Mouse (Mus musculus) layer of hippocampus, postnatal 25 days (tissue): ENCODE results near the gene Orai2. TPM values are rescaled to one million over a fixed set of nuclear protein-coding genes. Genes with fewer than 3 reads are reported as not detected.
"Not testable (repeated sequence)": the region's sequence is repeated elsewhere in the genome, so short reads cannot be mapped to it uniquely, and the experiment has no call there.

Experiments
- DNase-seq, 2 experiments: peaks; one replicate each; pipeline ENCODE4 v3.0.0; 2022; ENCODE audit warnings: mixed read lengths in 2 of 2, low spot score in 1 of 2; ENCODE audit errors: extremely low spot score in 1 of 2
- microRNA-seq, 2 experiments: library from miRNA; unstranded; fragments of <30 nt; microRNA quantifications; one replicate each; pipeline ENCODE4 v1.2.0; 2021
- total RNA-seq, 2 experiments: library from RNA; stranded (reverse); gene quantifications; 2 replicates each; pipeline ENCODE4 v1.2.3; 2021

Gene Orai2
- total RNA-seq, 2 experiments from 2014 or later = 136 to 151 TPM

DNA sequence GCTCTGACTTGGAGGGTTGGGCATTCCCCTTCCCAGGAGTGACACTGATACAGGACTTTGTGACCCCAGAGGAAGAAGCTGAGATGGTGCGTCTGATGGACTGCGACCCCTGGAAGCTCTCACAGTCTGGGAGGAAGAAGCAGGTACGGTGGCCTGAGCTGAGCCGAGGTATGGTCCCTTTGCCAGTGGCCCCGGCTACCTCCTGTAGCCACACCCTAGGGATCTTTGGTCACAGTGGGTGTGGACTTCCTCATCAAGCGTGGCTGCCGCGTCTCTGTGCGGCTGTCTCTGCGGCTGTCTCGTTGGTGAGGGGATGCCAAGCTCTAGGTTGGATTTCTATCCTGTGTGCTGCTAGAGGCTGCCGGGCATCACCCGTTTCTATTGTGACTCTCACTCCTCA lies 31.1 kb downstream of the Orai2 start:
- DNase-seq = no peak

DNA sequence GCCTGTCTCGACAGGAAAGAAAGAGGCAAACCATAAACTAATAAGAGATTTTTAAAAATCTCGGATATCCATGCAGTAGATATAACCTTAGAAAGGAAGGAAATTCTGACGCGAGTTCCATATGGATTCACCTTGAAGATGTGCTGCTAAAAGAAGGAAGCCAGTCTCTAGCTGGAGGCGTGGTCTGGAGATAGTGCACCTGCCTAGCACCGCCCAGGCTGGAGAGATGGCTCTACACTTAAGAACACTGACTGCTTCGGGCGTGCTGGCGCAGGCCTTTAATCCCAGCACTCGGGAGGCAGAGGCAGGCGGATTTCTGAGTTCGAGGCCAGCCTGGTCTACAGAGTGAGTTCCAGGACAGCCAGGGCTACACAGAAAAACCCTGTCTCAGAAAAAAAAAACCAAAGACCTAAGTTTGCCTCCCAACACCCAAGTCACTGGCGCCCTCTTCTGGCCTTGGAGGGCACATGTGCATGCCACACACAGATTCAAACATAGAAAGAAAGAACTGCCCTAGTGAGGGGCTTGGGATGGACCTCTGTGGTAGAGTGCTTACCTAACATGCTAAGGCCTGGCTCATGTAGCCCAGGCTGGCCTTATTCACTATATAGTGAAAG lies 32.7 kb downstream of the Orai2 start:
- DNase-seq = peak in 1 of 2 experiments; percentile 50

DNA sequence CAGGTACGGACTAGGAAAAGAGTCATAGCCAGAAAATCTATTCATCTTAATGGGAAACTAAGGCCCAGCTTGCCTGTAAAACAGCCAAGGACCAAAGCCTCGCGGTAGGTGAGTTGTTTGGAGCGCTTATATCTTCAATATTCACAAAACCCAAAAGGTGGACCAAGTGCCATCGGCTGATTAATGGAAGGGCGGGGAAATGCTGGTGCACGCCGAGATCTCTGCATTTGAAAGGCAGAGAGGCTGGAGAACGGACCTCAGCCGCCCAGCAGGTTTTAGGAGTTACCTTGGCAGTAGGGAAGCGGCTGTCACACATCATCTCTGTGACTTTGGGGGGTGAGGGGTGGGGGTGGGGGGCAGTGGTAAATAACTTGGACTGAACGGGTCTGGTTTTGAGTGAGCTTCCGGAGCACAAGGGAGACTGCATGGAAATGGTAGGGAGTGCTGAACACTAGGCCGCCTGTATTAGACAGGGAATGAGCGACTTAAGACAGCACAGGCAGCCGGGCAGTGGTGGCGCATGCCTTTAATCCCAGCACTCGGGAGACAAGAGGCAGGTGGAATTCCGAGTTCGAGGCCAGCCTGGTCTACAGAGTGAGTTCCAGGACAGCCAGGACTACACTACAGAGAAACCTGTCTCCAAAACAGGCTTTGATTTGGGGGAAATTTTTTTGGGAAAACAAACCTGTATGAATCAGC lies 34.1 kb downstream of the Orai2 start:
- DNase-seq = no peak

DNA sequence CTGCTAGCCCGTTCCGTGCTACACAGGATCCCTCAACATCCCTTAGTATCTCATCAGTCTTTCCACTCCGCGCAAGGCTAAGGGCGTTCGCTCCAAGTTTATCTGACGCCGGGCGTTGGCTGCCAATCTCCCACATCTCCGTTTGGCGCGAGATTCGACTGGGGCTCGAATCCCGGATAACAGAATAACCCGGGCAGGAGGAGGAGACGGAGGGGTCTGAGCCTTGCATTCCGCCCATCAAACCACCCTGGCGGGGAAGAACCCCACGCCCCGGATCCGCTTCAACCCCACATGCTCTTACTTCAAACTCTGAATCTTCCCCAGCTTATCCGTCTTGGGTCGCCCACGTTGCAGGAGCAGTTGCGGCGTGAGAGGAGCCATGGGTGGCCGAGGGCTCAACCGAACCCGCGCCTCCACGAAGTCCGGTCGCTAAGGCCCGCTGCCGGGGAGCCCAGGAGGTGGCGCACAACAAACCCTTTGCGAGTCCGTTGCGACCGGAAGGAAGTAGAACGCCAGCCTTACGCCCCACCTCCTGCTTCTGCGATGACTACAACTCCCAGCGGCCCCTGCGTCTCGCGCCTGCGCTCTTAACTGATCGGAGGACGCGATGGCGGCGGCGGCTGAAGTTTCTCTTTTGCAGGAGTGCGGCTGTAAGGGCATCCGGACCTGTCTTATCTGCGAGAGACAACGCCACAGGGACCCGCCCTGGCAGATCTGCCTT lies 34.8 kb downstream of the Orai2 start, which contains the start of the genes Lrwd1 and Alkbh4:
Lrwd1 (minus strand) TSS at position 504 of the 721 bp plus-strand sequence.
Alkbh4 (plus strand) TSS at position 576 of the 721 bp plus-strand sequence.
- DNase-seq = peak; percentile 88 to 91

DNA sequence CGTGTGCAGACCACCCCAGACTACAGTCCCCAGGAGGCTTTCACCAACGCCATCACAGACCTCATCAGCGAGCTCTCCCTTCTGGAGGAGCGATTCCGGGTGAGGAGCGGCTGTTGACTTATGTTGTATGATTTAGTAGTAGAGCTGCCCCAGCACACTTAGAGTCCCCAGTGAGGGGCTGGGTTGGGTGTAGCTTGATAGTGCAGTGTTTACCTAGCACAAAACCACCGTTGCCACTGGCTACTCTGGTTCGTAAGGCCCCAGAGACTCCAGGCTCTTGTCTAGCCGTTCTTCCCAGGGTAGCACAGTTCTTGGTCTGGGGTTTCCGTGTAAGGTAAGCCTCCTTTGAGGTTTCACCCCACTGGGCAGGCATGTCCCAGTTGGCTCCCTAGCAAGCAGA lies 48.3 kb downstream of the Orai2 start:
- DNase-seq = no peak

DNA sequence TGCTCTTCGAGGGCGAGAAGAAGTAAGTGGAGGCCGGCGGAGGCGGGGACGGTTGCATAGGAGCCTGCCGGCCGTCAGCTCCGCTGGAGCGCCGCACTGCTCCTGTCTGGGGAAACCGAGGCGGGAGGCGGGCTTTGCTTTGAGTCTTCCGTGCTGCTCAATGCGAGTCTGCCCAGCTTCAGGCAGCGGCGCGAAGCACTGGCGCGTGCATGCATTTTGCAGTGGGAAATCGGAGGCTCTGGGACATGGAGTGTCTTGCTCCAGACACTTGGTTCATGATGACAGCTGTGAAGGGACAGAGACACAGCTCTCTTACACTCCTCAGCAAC lies 53.8 kb downstream of the Orai2 start:
- no peak for DNase-seq

DNA sequence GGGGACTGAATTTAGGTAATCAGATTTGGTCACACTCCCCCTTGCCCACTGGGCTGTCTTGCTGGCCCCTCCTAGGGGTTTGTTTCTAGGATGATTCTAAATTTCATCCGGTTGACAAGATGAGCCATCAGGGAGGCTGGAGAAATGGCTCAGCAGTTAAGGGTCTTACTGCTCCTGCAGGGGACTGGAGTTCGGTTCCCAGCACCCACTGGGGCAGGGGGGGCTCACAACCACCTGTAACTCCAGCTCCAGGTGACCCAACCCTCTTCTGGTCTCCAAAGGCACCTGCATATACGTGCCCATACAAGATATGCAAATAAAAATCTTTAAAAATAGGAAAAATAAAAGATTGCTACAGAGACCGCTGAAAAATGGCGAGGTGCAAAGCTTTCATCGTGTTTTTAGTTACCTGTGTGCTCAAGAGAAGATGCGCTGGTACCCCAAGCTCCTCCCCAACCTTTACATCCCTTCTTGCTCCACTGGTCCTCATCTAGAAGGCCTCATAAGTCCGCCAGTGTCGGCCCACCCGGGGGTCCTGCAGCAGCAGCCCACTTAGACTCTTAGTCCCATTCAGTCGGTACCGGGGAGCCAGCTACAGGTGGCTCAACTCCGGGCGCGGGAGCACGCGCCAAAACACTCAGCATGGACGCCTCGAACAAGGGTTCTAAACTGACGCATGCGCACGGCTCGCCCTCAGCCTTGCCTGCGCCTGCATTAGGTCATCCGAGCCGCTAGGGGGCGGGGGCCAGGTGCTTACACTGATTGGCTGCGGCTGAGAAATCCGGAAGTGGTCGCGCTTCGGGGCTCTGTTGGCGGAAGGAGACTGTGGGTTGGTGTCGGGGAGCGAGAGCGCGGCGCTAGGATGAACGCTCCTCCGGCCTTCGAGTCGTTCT lies 54.4 kb downstream of the Orai2 start, which contains the start of gene Polr2j:
Polr2j (plus strand) TSS at position 741 of the 893 bp plus-strand sequence.
- DNase-seq = peak; percentile 95 to 98

DNA sequence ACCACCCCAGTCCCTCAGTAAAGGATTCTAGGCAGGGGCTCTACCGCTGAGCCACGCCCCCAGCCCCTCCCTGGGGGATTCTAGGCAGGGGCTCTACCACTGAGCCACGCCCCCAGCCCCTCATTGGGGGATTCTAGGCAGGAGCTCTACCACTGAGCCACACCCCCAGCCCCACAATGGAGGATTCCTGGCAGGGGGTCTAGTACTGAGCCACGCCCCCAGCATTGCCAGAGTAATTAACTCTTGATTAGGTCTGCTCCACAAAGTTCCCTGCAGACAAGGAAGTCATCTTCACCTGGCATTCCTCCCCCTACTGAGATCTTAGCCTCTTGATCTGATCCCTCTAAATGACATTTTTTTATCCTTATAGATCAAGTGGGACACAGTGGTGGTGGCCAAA lies 57.0 kb downstream of the Orai2 start:
- not testable (repeated sequence) for DNase-seq

DNA sequence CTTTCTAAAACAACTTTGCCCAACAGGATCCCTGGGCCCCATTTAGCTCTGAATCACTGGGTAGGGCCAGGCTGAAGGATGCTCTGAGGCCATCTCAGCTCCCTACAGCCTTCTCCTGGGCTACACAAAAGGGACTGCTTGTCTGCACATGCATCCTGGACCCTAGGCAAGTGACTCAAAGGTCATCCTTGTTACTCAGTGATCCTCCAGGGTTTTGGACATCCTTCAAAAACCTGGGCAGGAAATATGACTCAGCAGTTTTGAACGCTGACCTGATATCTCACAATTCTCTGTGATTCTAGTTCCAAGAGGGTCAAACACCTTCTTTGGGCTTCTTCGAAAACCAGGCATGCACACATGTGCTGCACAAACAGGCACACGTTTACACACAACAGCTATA lies 61.5 kb downstream of the Orai2 start:
- no peak for DNase-seq

DNA sequence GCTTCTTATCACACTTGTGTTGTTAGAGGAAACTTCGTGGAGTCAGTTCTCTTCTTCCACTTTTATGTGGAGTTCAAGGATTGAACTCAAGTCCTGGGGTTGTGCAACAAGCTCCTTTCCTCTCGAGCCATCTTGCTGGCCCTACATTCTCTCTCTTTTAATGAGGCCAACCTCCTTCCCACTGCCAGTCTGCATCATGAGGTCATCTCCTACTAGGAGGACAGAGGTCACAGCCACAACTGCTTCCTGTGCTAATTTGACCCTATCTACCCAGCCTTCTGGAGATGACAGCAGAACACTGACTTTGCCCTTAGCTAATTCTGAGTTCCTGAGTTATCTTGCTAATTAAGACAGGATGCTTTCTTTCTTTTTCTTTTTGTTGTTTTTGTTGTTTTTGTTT lies 62.0 kb downstream of the Orai2 start:
- DNase-seq = no peak

DNA sequence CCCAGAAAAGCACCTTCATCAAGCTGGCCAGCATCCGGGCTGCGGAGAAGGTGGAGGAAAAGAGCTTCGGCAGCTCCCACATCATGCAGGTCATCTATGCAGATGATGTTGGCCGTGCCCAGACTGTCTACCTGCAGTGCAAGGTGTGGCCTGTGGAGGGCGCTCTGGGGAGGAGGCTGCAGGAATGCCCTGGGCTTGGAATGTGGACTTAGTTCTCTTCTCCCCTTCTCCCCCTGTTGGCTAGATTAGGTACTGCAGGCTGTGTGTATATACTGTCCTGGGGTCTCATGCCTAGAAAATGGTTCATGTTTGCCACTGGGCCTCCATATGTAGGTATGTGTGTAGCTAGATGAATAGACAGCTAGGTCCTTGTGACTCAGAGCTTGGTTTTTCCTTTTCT lies 66.0 kb downstream of the Orai2 start:
- DNase-seq = peak in 1 of 2 experiments; percentile 15

DNA sequence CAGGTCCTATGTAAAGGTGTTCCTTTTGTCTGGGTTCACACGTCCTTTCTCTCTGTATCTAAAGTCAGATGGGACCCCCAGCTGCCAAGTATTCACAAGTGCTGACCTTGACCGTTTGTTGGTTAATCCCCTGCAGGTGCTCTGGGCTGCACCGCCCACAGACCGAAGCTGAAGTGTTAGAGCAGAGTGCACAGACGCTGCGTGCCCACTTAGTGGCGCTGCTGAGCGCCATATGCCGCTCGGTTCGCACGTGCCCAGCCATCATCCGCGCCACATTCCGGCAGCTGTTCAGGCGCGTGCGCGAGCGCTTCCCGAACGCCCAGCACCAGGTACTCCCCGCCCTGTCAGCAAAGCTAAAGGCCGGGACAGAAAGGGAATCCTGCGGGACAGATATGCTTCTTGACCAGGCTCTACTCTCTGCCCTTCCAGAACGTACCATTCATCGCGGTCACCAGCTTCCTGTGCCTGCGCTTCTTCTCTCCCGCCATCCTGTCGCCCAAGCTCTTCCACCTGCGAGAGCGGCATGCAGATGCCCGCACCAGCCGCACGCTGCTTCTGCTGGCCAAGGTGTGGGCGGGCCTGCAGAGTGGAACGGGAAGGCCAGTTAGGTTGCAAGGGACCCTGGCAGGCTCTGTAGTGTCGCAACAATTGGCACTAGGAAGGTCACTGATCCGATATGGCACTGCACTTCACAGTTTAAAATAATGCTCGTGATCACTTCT lies 68.3 kb downstream of the Orai2 start:
- peak; percentile 56 to 66 for DNase-seq

DNA sequence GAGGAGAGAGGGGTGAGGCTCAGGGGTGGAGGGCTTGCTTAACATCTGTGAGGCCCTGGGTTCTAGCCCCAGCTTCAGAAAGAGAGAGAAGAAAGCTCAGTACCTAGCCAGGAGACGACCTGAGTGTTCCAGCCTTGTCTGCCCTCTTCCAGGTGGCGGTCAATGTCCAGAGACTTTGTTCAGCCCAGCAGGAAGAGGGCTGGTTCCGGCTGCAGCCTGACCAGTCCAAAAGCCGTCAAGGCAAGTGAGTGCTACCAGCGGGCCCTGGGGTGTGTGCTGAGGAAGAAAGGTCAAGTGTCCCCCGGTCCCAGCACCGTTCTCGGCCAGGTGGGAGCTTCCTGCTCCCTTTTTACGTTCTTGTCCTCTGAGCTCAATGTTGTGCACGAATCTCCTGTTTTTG lies 72.0 kb downstream of the Orai2 start:
- no peak for DNase-seq

Small RNA genes lying within 50 kb of the gene (microRNA-seq; reads per million reads assigned to microRNA genes)
- 0.20 to 0.55 reads per million in 2 experiments for gene Mir7035

Other genes starting within 250 kb of the Orai2 start
- 1,000 to 10,000 TPM; 1,286 to 1,307 TPM for gene Ywhag, start 236.1 kb downstream of the Orai2 start, total RNA-seq
- gene Ssc4d, start 196.2 kb downstream of the Orai2 start, total RNA-seq = 1 to 10 TPM in 1 of 2 experiments, under 1 TPM in 1; 0.77 to 1.3 TPM
- not detected for gene Zp3, start 190.6 kb downstream of the Orai2 start, total RNA-seq
- 1 to 10 TPM; 7.8 to 8.2 TPM for gene Dtx2, start 175.9 kb downstream of the Orai2 start, total RNA-seq
- gene Upk3b, start 132.2 kb downstream of the Orai2 start, total RNA-seq = not detected
- gene Upk3bl, start 116.2 kb downstream of the Orai2 start, total RNA-seq = not detected
- gene Rasa4, start 86.8 kb downstream of the Orai2 start, total RNA-seq = 1 to 10 TPM; 2.5 to 3.4 TPM
- 10 to 100 TPM; 72.0 to 86.0 TPM for gene Polr2j, start 54.1 kb downstream of the Orai2 start, total RNA-seq
- 10 to 100 TPM; 11.9 to 15.9 TPM for gene Lrwd1, start 34.6 kb downstream of the Orai2 start, total RNA-seq
- gene Alkbh4, start 34.6 kb downstream of the Orai2 start, total RNA-seq = 10 to 100 TPM; 10.1 to 12.0 TPM
- gene Prkrip1, start 28.2 kb upstream of the Orai2 start, total RNA-seq = 10 to 100 TPM; 32.8 to 42.6 TPM
- gene Sh2b2, start 75.8 kb upstream of the Orai2 start, total RNA-seq = 1 to 10 TPM; 5.7 to 6.4 TPM